Comparison of ENCODE assay signal across 9 mouse cellular contexts in the genomic region with DNA sequence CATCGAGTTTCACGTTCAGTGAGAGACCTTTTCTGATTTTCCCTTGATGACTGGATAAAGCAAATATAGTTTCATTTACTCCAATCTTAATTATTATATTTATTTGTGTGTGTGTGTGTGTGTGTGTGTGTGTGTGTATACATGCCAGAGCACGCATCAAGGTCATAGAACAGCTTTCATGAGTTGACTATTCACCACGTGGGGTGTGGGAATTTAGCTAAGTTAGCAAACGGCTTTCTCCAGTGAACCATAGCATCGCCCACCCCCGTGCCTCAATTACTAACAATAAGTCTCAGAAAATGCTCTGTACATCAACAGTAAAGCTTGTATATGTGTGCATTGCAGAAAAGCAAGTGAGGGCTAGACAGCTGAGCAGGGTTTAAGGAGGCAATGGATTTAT. TPM values are rescaled to one million over a fixed set of nuclear protein-coding genes. Genes with fewer than 3 reads are reported as not detected.
DNase-seq lines count a peak whose midpoint lies in the region; ATAC-seq and TF ChIP-seq lines count a peak whose summit lies in the region.
"Had no signal": no experiment of that assay in that cellular context is flagged by ENCODE, and none has a peak within 500 bp of the region (broad histone marks: within the 10 kb centered on the region; RNA-seq: fewer than 3 reads in every experiment).

No protein-coding gene starts in this region.

- TF ChIP-seq CTCF in midbrain, postnatal 0 days (IDR thresholded peaks at IDR 0.05) = no peak

- ATAC-seq in heart, embryonic 15.5 days (replicated peaks; ENCODE audit: insufficient number of reproducible peaks, insufficient read depth, low FRiP score, low read depth) = no peak
- no peak for ATAC-seq in forebrain, embryonic 13.5 days
- no peak for ATAC-seq in kidney, embryonic 15.5 days (replicated peaks; ENCODE audit: low FRiP score)
- ATAC-seq in midbrain, postnatal 0 days (ENCODE audit: low FRiP score) = no peak; the same call in 1 of the 2 replicates

- H3K27me3 ChIP-seq in heart, embryonic 15.5 days = no peaks in the 10 kb centered on the region; the same call in 1 of the 2 replicates
- H3K27me3 ChIP-seq in forebrain, embryonic 13.5 days = no peaks in the 10 kb centered on the region
- H3K27me3 ChIP-seq in kidney, embryonic 15.5 days = no peaks in the 10 kb centered on the region
- no peaks in the 10 kb centered on the region for H3K27me3 ChIP-seq in midbrain, postnatal 0 days (ENCODE audit: insufficient read depth, low read length)

- H3K36me3 ChIP-seq in heart, embryonic 15.5 days = no peaks in the 10 kb centered on the region
- no peaks in the 10 kb centered on the region for H3K36me3 ChIP-seq in forebrain, embryonic 13.5 days (ENCODE audit: poor library complexity, severe bottlenecking)
- H3K36me3 ChIP-seq in kidney, embryonic 15.5 days = no peaks in the 10 kb centered on the region
- H3K36me3 ChIP-seq in midbrain, postnatal 0 days (ENCODE audit: insufficient read depth, low read length) = no peaks in the 10 kb centered on the region

- peak overlapping the region; percentile 37; the same call in 1 of the 2 replicates for H3K4me3 ChIP-seq in heart, embryonic 15.5 days
- peak overlapping the region; percentile 36; the same call in 1 of the 2 replicates for H3K4me3 ChIP-seq in forebrain, embryonic 13.5 days
- no peak overlapping the region for H3K4me3 ChIP-seq in kidney, embryonic 15.5 days (replicated peaks)
- peak overlapping the region; percentile 28; the same call in 1 of the 2 replicates for H3K4me3 ChIP-seq in midbrain, postnatal 0 days (ENCODE audit: low read depth, low read length)

- no peak overlapping the region for H3K9ac ChIP-seq in heart, embryonic 15.5 days
- H3K9ac ChIP-seq in forebrain, embryonic 13.5 days = no peak overlapping the region
- no peak overlapping the region for H3K9ac ChIP-seq in kidney, embryonic 15.5 days
- 0 out of 2 replicates have a peak overlapping the region, but pooled peaks have one; percentile 20 for H3K9ac ChIP-seq in midbrain, postnatal 0 days (replicated peaks; ENCODE audit: low read length, poor library complexity, severe bottlenecking)

- peak overlapping the region; percentile 62 for H3K4me2 ChIP-seq in heart, embryonic 15.5 days
- H3K4me2 ChIP-seq in forebrain, embryonic 13.5 days = peak overlapping the region; percentile 65
- H3K4me2 ChIP-seq in kidney, embryonic 15.5 days = peak overlapping the region; percentile 55
- H3K4me2 ChIP-seq in midbrain, postnatal 0 days (ENCODE audit: low read depth, low read length, poor library complexity, severe bottlenecking) = peak overlapping the region; percentile 64

- 62% methylated on average over 7 of the region's 7 CpGs for WGBS in heart, embryonic 15.5 days
- 36% methylated on average over 7 of the region's 7 CpGs for WGBS in forebrain, embryonic 13.5 days
- 51% methylated on average over 7 of the region's 7 CpGs for whole genome bisulfite sequencing in kidney, embryonic 15.5 days
- 39% methylated on average over 7 of the region's 7 CpGs for WGBS in midbrain, postnatal 0 days

- peaks cover 26% of the 10 kb centered on the region for H3K4me1 ChIP-seq in heart, embryonic 15.5 days (replicated peaks)
- H3K4me1 ChIP-seq in forebrain, embryonic 13.5 days = peaks cover 12% of the 10 kb centered on the region
- peaks cover 50% of the 10 kb centered on the region for H3K4me1 ChIP-seq in kidney, embryonic 15.5 days
- no peaks in the 10 kb centered on the region for H3K4me1 ChIP-seq in midbrain, postnatal 0 days (ENCODE audit: insufficient read depth, low read length)

- H3K27ac ChIP-seq in heart, embryonic 15.5 days = no peak overlapping the region
- no peak overlapping the region for H3K27ac ChIP-seq in forebrain, embryonic 13.5 days
- peak overlapping the region; percentile 86 for H3K27ac ChIP-seq in kidney, embryonic 15.5 days
- no peak overlapping the region for H3K27ac ChIP-seq in midbrain, postnatal 0 days (ENCODE audit: low read depth, low read length)

- DNase-seq in heart, adult 18-20 months = no peak
- no peak for DNase-seq in midbrain, postnatal 0 days (ENCODE audit: low spot score)
- DNase-seq in frontal cortex, postnatal 14 days (ENCODE audit: low spot score in 2 of 2) = no peak
- no peak for DNase-seq in embryo, embryonic 10 days (ENCODE audit: low spot score)
- no peak for DNase-seq in thymus, adult 18-20 months

- H3K9me3 ChIP-seq in heart, embryonic 15.5 days (replicated peaks) = no peaks in the 10 kb centered on the region
- H3K9me3 ChIP-seq in forebrain, embryonic 13.5 days (replicated peaks) = no peaks in the 10 kb centered on the region
- no peaks in the 10 kb centered on the region for H3K9me3 ChIP-seq in kidney, embryonic 15.5 days (replicated peaks)
- no peaks in the 10 kb centered on the region for H3K9me3 ChIP-seq in midbrain, postnatal 0 days (ENCODE audit: low read length)

RNA-seq across cellular contexts. Expression of a gene that starts 33.0 kb away (rescaled TPM):
- polyA plus RNA-seq in heart, embryonic 15.5 days (2015; fragmentation: Nextera tagmentation; extraction: Ambion mirVana) = 0.20 and 0.96 TPM in 2 replicates
- 10 to 100 TPM in 1 of 2 experiments, 1 to 10 TPM in 1; 6.3 to 10.0 TPM for total RNA-seq in heart, adult 18-20 months (2021)
- 0.05 TPM in 1 of 2 replicates, not detected in the other for polyA plus RNA-seq in forebrain, embryonic 13.5 days (2015; fragmentation: Nextera tagmentation; extraction: Ambion mirVana)
- 0.44 and 0.45 TPM in 2 replicates for polyA plus RNA-seq in kidney, embryonic 15.5 days (2015; fragmentation: Nextera tagmentation; extraction: Ambion mirVana)
- 0.47 and 3.3 TPM in 2 replicates for total RNA-seq in midbrain, postnatal 0 days (2014; rRNA removed)
- 0.27 and 0.33 TPM in 2 replicates for polyA plus RNA-seq in midbrain, postnatal 0 days (2015; fragmentation: Nextera tagmentation; extraction: Ambion mirVana)
- polyA plus RNA-seq: neural tube, embryonic 11.5 days had no signal
